Mouse (Mus musculus) left cerebral cortex, postnatal 4 days (tissue): ENCODE results near the gene Heatr5b. TPM values are rescaled to one million over a fixed set of nuclear protein-coding genes. Genes with fewer than 3 reads are reported as not detected.
"Not testable (repeated sequence)": the region's sequence is repeated elsewhere in the genome, so short reads cannot be mapped to it uniquely, and the experiment has no call there.

ENCODE experiments used
- DNase-seq: peaks from one replicate; pipeline ENCODE4 v3.0.0-alpha.2; 2022
- intact Hi-C: fragments of 180-260 bp; cut with DNase I; formaldehyde crosslinking; loops from one replicate; pipeline ENCODE4 v1.15.1; 2025
- total RNA-seq, 2 experiments: library from RNA; stranded (reverse); gene quantifications; 2 replicates each; pipeline ENCODE4 v1.2.3; 2021

Heatr5b gene
- 10 to 100 TPM; 53.9 to 54.7 TPM for total RNA-seq

GRCm38 (mm10) chr17:78834856-78835835, at the start of gene Heatr5b, which contains the start of gene Gpatch11:
Gene Heatr5b (minus strand): TSS chr17:78835364.
Gene Gpatch11 (plus strand): TSS chr17:78835567.
- peak; percentile 100 for DNase-seq
- intact Hi-C loops, result no loop called here

DNA sequence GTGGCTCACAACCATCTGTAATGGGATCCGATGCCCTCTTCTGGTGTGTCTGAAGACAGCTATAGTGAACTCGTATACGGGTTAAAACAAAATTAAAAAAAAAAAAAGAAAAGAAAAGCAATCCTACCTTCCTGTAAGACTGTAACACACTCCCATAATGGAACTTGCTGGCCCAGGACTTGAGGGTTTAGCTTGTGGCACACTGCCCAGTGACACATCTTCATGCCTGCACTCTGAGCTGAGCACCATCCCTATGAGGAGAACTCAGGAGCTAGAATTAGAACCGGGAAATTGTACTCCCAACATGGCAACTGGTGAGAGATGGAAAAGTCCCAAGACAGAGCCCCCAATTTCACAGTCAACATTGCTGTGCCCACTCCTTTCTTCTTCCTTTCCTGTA, 48.1 kb upstream of the Heatr5b start:
- DNase-seq, result no peak
- intact Hi-C loops, result no loop called here

- DNase-seq, result peak; percentile 70
- intact Hi-C loops, result no loop called here
Measured at GRCm38 (mm10) chr17:78882401-78883112, 47.4 kb upstream of the Heatr5b start, which contains the start of gene Eif2ak2. Gene Eif2ak2 (minus strand): TSS chr17:78882573.

- intact Hi-C loops, result no loop called here
- peak; percentile 24 for DNase-seq
Measured at GRCm38 (mm10) chr17:78881878-78882304, 46.7 kb upstream of the Heatr5b start.

- intact Hi-C loops, result no loop called here
- no peak for DNase-seq
Measured at GRCm38 (mm10) chr17:78873886-78874285, 38.7 kb upstream of the Heatr5b start.

- no peak for DNase-seq
- intact Hi-C loops, result no loop called here
Measured at GRCm38 (mm10) chr17:78856243-78856642, 21.1 kb upstream of the Heatr5b start.

GRCm38 (mm10) chr17:78842271-78842928, 7.2 kb upstream of the Heatr5b start:
- no peak for DNase-seq
- intact Hi-C loops, result loop anchor here (5.0 kb wide), 1 partner anchor 80 kb away; no protein-coding TSS in a partner anchor

DNA sequence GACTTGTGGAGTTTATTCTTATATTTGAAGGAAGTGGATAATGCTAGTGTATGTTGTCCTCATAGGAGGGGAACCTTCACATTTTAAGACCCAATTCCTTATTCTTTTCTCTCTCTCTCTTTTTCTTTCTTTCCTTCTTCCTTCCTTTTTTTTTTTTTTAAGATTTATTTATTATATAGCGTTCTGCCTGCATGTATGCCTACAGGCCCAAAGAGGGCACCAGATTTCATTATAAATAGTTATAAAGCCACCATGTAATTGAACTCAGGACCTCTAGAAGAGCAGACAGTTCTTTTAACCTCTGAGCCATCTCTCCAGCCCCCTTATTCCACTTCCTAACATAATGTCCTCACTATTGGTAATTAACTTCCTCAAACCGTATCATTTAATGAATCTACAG, 892 bp upstream of the Heatr5b start:
- intact Hi-C loops, result no loop called here
- DNase-seq, result no peak

DNA sequence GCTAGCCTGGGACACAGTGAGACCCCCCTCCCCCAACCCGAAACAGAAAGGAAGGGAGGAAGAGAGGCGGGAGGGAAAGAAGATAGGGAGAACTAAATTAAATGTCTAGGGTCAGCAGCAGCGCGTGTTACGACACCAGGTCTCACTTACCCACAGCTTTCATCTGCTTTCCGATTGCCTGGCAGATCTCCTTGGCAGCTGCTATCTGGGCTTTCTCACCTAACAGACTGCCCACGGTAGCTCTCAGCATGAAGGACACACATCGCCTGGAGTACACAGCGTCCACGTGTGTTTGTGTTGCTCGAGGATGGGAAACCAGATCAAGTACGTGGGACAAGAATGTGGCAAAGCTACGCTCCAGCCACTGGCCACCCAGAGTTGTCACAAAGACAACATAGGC, 10.8 kb downstream of the Heatr5b start:
- intact Hi-C loops, result no loop called here
- DNase-seq, result no peak

DNA sequence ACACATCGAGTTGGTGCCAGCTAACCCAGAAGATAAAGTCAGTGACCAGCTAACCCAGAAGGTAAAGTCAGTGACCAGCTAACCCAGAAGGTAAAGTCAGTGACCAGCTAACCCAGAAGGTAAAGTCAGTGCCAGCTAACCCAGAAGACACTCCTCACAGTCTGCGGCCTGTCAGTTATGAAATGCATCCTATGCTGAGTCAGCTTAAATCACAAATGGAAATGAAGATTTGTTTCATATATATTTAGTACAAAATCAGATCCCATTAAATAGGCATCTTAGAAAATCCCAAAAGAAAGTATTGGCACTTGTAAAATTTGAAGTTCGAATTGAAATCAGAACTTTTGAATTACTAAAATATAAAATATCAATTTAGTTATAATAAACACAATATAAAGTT, 25.6 kb downstream of the Heatr5b start:
- intact Hi-C loops, result no loop called here
- no peak for DNase-seq

- DNase-seq, result no peak
- intact Hi-C loops, result no loop called here
Measured at GRCm38 (mm10) chr17:78809019-78809418, 26.1 kb downstream of the Heatr5b start.

- DNase-seq, result no peak
- intact Hi-C loops, result no loop called here
Measured at GRCm38 (mm10) chr17:78797222-78797621, 37.9 kb downstream of the Heatr5b start.

GRCm38 (mm10) chr17:78794390-78794789, 40.8 kb downstream of the Heatr5b start:
- intact Hi-C loops, result no loop called here

GRCm38 (mm10) chr17:78792122-78792521, 43.0 kb downstream of the Heatr5b start:
- no peak for DNase-seq
- intact Hi-C loops, result no loop called here

More at GRCm38 (mm10) chr17:78794390-78794789, 40.8 kb downstream of the Heatr5b start:
- no peak for DNase-seq

DNA sequence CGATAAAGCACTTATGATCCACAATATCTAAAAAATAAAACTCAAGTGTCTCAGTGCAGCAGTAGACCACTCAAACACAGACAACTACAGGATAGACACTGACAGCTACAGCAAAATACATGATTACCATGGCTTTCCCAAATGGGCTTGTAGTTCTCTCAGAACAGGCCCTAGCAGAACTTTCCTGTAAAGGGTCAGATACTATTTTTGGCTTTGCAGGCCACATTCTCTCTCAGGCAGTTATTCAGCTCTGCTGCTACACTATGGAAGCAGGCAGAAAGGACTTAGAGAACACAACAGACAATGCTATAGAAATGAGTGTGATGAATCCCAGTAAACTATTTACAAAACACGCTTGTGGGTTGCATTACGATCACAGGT, 43.5 kb downstream of the Heatr5b start:
- intact Hi-C loops, result no loop called here
- no peak for DNase-seq

- DNase-seq, result no peak
- intact Hi-C loops, result no loop called here
Measured at GRCm38 (mm10) chr17:78791068-78791689, 44.0 kb downstream of the Heatr5b start.

DNA sequence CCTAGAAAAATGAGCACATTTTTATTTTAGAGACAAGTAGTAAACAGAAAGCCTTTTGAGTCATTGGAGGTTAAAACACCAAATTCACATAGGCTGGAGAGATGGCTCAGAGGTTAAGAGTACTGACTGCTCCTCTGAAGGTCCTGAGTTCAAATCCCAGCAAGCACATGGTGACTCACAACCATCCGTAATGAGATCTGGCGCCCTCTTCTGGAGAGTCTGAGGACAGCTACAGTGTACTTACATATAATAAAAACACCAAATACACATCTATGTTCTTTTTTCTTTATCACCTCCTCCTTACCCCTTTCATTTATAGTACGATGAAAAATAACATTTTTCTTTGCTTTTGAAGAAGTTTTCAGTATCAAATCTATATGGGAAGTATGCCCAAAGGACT, 46.9 kb downstream of the Heatr5b start:
- intact Hi-C loops, DNase-seq: not testable (repeated sequence)

DNA sequence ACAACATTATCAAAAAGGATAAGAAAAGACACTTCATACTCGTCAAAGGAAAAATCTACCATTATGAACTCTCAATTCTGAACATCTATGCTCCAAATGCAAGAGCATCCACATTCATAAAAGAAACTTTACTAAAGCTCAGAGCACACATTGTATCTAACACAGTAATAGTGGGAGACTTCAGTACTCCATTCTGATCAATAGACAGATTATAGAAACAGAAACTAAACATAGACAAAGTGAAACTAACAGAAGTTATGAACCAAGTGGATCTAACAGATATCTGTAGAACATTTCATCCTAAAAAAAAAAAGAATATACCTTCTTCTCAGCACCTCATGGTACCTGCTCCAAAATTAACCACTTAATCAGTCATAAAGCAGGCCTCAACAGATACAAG, 56.4 kb downstream of the Heatr5b start:
- no peak for DNase-seq
- intact Hi-C loops, result no loop called here

DNA sequence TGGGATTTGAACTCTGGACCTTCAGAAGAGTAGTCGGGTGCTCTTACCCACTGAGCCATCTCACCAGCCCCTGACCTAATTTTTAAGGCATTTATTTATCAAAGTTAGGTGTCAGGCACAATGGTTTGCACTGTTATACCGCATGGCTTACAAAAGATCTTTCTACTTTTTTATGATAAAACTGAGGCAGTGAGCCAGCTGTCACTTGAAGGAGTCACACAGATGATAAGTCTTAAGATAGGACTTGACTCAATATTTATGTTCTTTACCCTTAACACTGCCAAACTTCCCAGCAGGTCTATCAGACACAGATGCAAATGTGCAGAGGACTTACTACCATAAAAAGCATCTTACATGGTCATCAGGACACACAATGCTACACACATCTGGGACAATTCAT, 62.8 kb downstream of the Heatr5b start:
- intact Hi-C loops, result no loop called here
- no peak for DNase-seq

- intact Hi-C loops, result no loop called here
- DNase-seq, result no peak
Measured at GRCm38 (mm10) chr17:78770932-78771331, 64.2 kb downstream of the Heatr5b start.
